Mouse (Mus musculus): ENCODE data around the gene Ap5s1. TPM values are rescaled to one million over a fixed set of nuclear protein-coding genes. Genes with fewer than 3 reads are reported as not detected.

The Ap5s1 gene
- total and polyA plus RNA-seq, 3 experiments, result 13.7 to 89.8 (median 20.2) TPM

Other genes starting within 250 kb of the Ap5s1 start
- gene Gfra4, start 164.0 kb upstream of the Ap5s1 start, total RNA-seq (2021), result 1 to 10 TPM; 5.9 to 6.1 TPM
- 30.4 and 56.7 TPM in 2 replicates for gene Gfra4, start 164.0 kb upstream of the Ap5s1 start, polyA plus RNA-seq (2012; rRNA removed)
- 1 to 10 TPM; 1.6 to 3.4 TPM for gene Adam33, start 143.3 kb upstream of the Ap5s1 start, total RNA-seq (2021)
- gene Adam33, start 143.3 kb upstream of the Ap5s1 start, polyA plus RNA-seq (2012; rRNA removed), result 11.5 and 15.5 TPM in 2 replicates
- gene Siglec1, start 120.3 kb upstream of the Ap5s1 start, total RNA-seq (2021), result 1 to 10 TPM; 4.1 to 6.6 TPM
- gene Siglec1, start 120.3 kb upstream of the Ap5s1 start, polyA plus RNA-seq (2012; rRNA removed), result 17.9 and 19.8 TPM in 2 replicates
- gene Hspa12b, start 79.8 kb upstream of the Ap5s1 start, total RNA-seq (2021), result 10 to 100 TPM in 1 of 2 experiments, 1 to 10 TPM in 1; 6.9 to 12.6 TPM
- 9.4 and 16.4 TPM in 2 replicates for gene Hspa12b, start 79.8 kb upstream of the Ap5s1 start, polyA plus RNA-seq (2012; rRNA removed)
- not detected for gene Gm11037, start 73.6 kb upstream of the Ap5s1 start, total RNA-seq (2021)
- not detected in 2 replicates for gene Gm11037, start 73.6 kb upstream of the Ap5s1 start, polyA plus RNA-seq (2012; rRNA removed)
- gene 1700037H04Rik, start 47.0 kb upstream of the Ap5s1 start, total RNA-seq (2021), result 100 to 1,000 TPM; 114 to 123 TPM
- 195 and 319 TPM in 2 replicates for gene 1700037H04Rik, start 47.0 kb upstream of the Ap5s1 start, polyA plus RNA-seq (2012; rRNA removed)
- gene Cenpb, start 27.0 kb upstream of the Ap5s1 start, total RNA-seq (2021), result 10 to 100 TPM; 47.7 to 88.5 TPM
- gene Cenpb, start 27.0 kb upstream of the Ap5s1 start, polyA plus RNA-seq (2012; rRNA removed), result 94.5 and 107 TPM in 2 replicates
- gene Cdc25b, start 20.1 kb upstream of the Ap5s1 start, total RNA-seq (2021), result 1 to 10 TPM; 3.4 to 5.5 TPM
- gene Cdc25b, start 20.1 kb upstream of the Ap5s1 start, polyA plus RNA-seq (2012; rRNA removed), result 7.7 and 9.7 TPM in 2 replicates
- gene Spef1, start 19.8 kb upstream of the Ap5s1 start, total RNA-seq (2021), result 1 to 10 TPM; 4.3 to 5.4 TPM
- 4.8 and 5.3 TPM in 2 replicates for gene Spef1, start 19.8 kb upstream of the Ap5s1 start, polyA plus RNA-seq (2012; rRNA removed)
- 10 to 100 TPM; 46.2 to 48.8 TPM for gene Mavs, start 27.0 kb downstream of the Ap5s1 start, total RNA-seq (2021)
- 81.8 and 89.7 TPM in 2 replicates for gene Mavs, start 27.0 kb downstream of the Ap5s1 start, polyA plus RNA-seq (2012; rRNA removed)
- gene Pank2, start 55.4 kb downstream of the Ap5s1 start, total RNA-seq (2021), result 10 to 100 TPM; 51.7 to 55.2 TPM
- 9.8 and 10.7 TPM in 2 replicates for gene Pank2, start 55.4 kb downstream of the Ap5s1 start, polyA plus RNA-seq (2012; rRNA removed)
- gene Rnf24, start 145.8 kb downstream of the Ap5s1 start, total RNA-seq (2021), result 10 to 100 TPM in 1 of 2 experiments, 1 to 10 TPM in 1; 8.6 to 13.0 TPM
- 2.4 and 2.5 TPM in 2 replicates for gene Rnf24, start 145.8 kb downstream of the Ap5s1 start, polyA plus RNA-seq (2012; rRNA removed)

All from adrenal gland, adult 2 months (tissue).